In genomic region chr14:122465931-122466490, GRCm38 (mm10) we compare ENCODE assay signal across 13 mouse cellular contexts. TPM values are rescaled to one million over a fixed set of nuclear protein-coding genes. Genes with fewer than 3 reads are reported as not detected.
DNase-seq lines count a peak whose midpoint lies in the region; ATAC-seq and TF ChIP-seq lines count a peak whose summit lies in the region.
"Had no signal": no experiment of that assay in that cellular context is flagged by ENCODE, and none has a peak within 500 bp of the region (broad histone marks: within the 10 kb centered on the region; RNA-seq: fewer than 3 reads in every experiment).

No protein-coding gene starts in this region.

- peak; percentile 4 for DNase-seq in embryo, embryonic 10 days (ENCODE audit: low spot score)
- DNase-seq in embryo, embryonic 11 days, result no peak
- DNase-seq in forebrain, embryonic 11.5 days (ENCODE audit: low spot score), result peak; percentile 63
- no peak for DNase-seq in lung, postnatal 0 days (ENCODE audit: low spot score)
- DNase-seq in ovary, postnatal 36 days (ENCODE audit: low spot score), result no peak
- no peak for DNase-seq in urinary bladder, postnatal 14 days (ENCODE audit: low spot score)
- DNase-seq: layer of hippocampus, postnatal 36 days had no signal

- no peak for TF ChIP-seq EP300 in ES-Bruce4 (IDR thresholded peaks at IDR 0.05; ENCODE audit: insufficient read depth, low read depth, low read length)
- no peak for TF ChIP-seq EP300 in lung, postnatal 0 days (IDR thresholded peaks at IDR 0.05)

- H3K4me2 ChIP-seq in forebrain, embryonic 11.5 days (ENCODE audit: low read depth, low read length, severe bottlenecking), result peak overlapping the region; percentile 75
- H3K4me2 ChIP-seq in limb, embryonic 13.5 days (replicated peaks), result peak overlapping the region; percentile 91
- no peak overlapping the region for H3K4me2 ChIP-seq in lung, postnatal 0 days (replicated peaks; ENCODE audit: low read depth, low read length)

- 23% methylated on average over 13 of the region's 13 CpGs for WGBS in forebrain, embryonic 11.5 days
- 25% methylated on average over 13 of the region's 13 CpGs for WGBS in limb, embryonic 13.5 days
- 22% methylated on average over 13 of the region's 13 CpGs for WGBS in lung, postnatal 0 days

- no peak for ATAC-seq in forebrain, embryonic 11.5 days (replicated peaks; ENCODE audit: low FRiP score)
- no peak for ATAC-seq in limb, embryonic 13.5 days (ENCODE audit: low FRiP score, low read depth)
- ATAC-seq in lung, postnatal 0 days, result no peak

- no peaks in the 10 kb centered on the region for H3K9me3 ChIP-seq in ES-Bruce4 (replicated peaks; ENCODE audit: control insufficient read depth, insufficient read depth, low read length, poor library complexity, severe bottlenecking)
- H3K9me3 ChIP-seq in forebrain, embryonic 11.5 days (ENCODE audit: control insufficient read depth, low read length), result no peaks in the 10 kb centered on the region
- H3K9me3 ChIP-seq in limb, embryonic 13.5 days, result no peaks in the 10 kb centered on the region
- no peaks in the 10 kb centered on the region for H3K9me3 ChIP-seq in lung, postnatal 0 days (ENCODE audit: low read length)
- H3K9me3 ChIP-seq: embryonic facial prominence, embryonic 13.5 days; lung, embryonic 15.5 days had no signal

- peaks cover 2% of the 10 kb centered on the region for H3K4me1 ChIP-seq in ES-Bruce4 (ENCODE audit: control insufficient read depth, insufficient read depth, low read length)
- peaks cover 13% of the 10 kb centered on the region; the same call in 1 of the 2 replicates for H3K4me1 ChIP-seq in forebrain, embryonic 11.5 days (replicated peaks; ENCODE audit: control insufficient read depth, insufficient read depth, low read length)
- H3K4me1 ChIP-seq in limb, embryonic 13.5 days, result peaks cover 39% of the 10 kb centered on the region
- H3K4me1 ChIP-seq in lung, postnatal 0 days (ENCODE audit: insufficient read depth, low read depth, low read length), result 0 out of 2 replicates have a peak, but pooled peaks cover 7% of the 10 kb centered on the region

- H3K27ac ChIP-seq in ES-Bruce4 (ENCODE audit: insufficient read depth, low read length), result no peak overlapping the region
- H3K27ac ChIP-seq in forebrain, embryonic 11.5 days (ENCODE audit: low read depth, low read length), result peak overlapping the region; percentile 99
- no peak overlapping the region for H3K27ac ChIP-seq in limb, embryonic 13.5 days
- no peak overlapping the region for H3K27ac ChIP-seq in lung, postnatal 0 days (ENCODE audit: low read length)
- H3K27ac ChIP-seq: embryonic facial prominence, embryonic 13.5 days; lung, embryonic 15.5 days had no signal

- H3K9ac ChIP-seq in ES-Bruce4 (ENCODE audit: low read depth, poor library complexity, severe bottlenecking), result peak overlapping the region; percentile 95; the same call in 1 of the 2 replicates
- peak overlapping the region; percentile 57 for H3K9ac ChIP-seq in forebrain, embryonic 11.5 days (ENCODE audit: low read length)
- H3K9ac ChIP-seq in limb, embryonic 13.5 days, result no peak overlapping the region
- no peak overlapping the region for H3K9ac ChIP-seq in lung, postnatal 0 days (replicated peaks; ENCODE audit: low read depth)
- H3K9ac ChIP-seq: embryonic facial prominence, embryonic 13.5 days; lung, embryonic 15.5 days had no signal

- peaks cover 5% of the 10 kb centered on the region for H3K27me3 ChIP-seq in ES-Bruce4 (ENCODE audit: control insufficient read depth, insufficient read depth, low read length, poor library complexity, severe bottlenecking)
- peaks cover 18% of the 10 kb centered on the region for H3K27me3 ChIP-seq in forebrain, embryonic 11.5 days (ENCODE audit: control insufficient read depth, insufficient read depth, low read length)
- peaks cover 93% of the 10 kb centered on the region for H3K27me3 ChIP-seq in limb, embryonic 13.5 days
- H3K27me3 ChIP-seq in lung, postnatal 0 days (replicated peaks; ENCODE audit: insufficient read depth, low read length), result peaks cover 95% of the 10 kb centered on the region

- H3K36me3 ChIP-seq in ES-Bruce4 (ENCODE audit: control insufficient read depth, insufficient read depth, low read length, poor library complexity, severe bottlenecking), result no peaks in the 10 kb centered on the region
- H3K36me3 ChIP-seq in forebrain, embryonic 11.5 days (ENCODE audit: control insufficient read depth, insufficient read depth, low read length), result no peaks in the 10 kb centered on the region
- no peaks in the 10 kb centered on the region for H3K36me3 ChIP-seq in limb, embryonic 13.5 days
- H3K36me3 ChIP-seq in lung, postnatal 0 days (ENCODE audit: insufficient read depth, low read length), result no peaks in the 10 kb centered on the region
- H3K36me3 ChIP-seq: embryonic facial prominence, embryonic 13.5 days; lung, embryonic 15.5 days had no signal

- H3K4me3 ChIP-seq in ES-Bruce4 (ENCODE audit: low read depth, low read length), result peak overlapping the region; percentile 85
- H3K4me3 ChIP-seq in forebrain, embryonic 11.5 days (ENCODE audit: low read depth, low read length), result peak overlapping the region; percentile 80
- peak overlapping the region; percentile 62 for H3K4me3 ChIP-seq in limb, embryonic 13.5 days
- no peak overlapping the region for H3K4me3 ChIP-seq in lung, postnatal 0 days (ENCODE audit: low read depth, low read length)

- TF ChIP-seq CTCF in ES-Bruce4 (IDR thresholded peaks at IDR 0.05; ENCODE audit: low read depth, low read length), result no peak
- no peak for TF ChIP-seq CTCF in lung, postnatal 0 days (IDR thresholded peaks at IDR 0.05)

- no peak for TF ChIP-seq POLR2A in ES-Bruce4 (IDR thresholded peaks at IDR 0.05; ENCODE audit: insufficient read depth, low read length)

RNA-seq across cellular contexts. Expression of gene Zic5, which starts 0.5 kb away (rescaled TPM):
- 24.8 and 26.6 TPM in 2 replicates for polyA plus RNA-seq in ES-Bruce4 (2011; ENCODE audit: insufficient read depth, insufficient read length, low read depth, missing spikeins)
- polyA plus RNA-seq in forebrain, embryonic 11.5 days (2014; fragmentation: Nextera tagmentation; extraction: Ambion mirVana), result 28.6 and 30.0 TPM in 2 replicates
- 2.3 and 2.6 TPM in 2 replicates for polyA plus RNA-seq in limb, embryonic 13.5 days (2015; fragmentation: Nextera tagmentation; extraction: Ambion mirVana)
- not detected in 2 replicates for polyA plus RNA-seq in lung, postnatal 0 days (2015; fragmentation: Nextera tagmentation; extraction: Ambion mirVana)
- polyA plus RNA-seq: lung, embryonic 15.5 days had no signal

RNA-seq across cellular contexts. Expression of gene Zic2, which starts 9.2 kb away (rescaled TPM):
- 25.2 and 27.0 TPM in 2 replicates for polyA plus RNA-seq in ES-Bruce4 (2011; ENCODE audit: insufficient read depth, insufficient read length, low read depth, missing spikeins)
- polyA plus RNA-seq in forebrain, embryonic 11.5 days (2014; fragmentation: Nextera tagmentation; extraction: Ambion mirVana), result 10.3 and 11.4 TPM in 2 replicates
- polyA plus RNA-seq in limb, embryonic 13.5 days (2015; fragmentation: Nextera tagmentation; extraction: Ambion mirVana), result 2.8 and 3.2 TPM in 2 replicates
- 0.05 TPM in 1 of 2 replicates, not detected in the other for polyA plus RNA-seq in lung, postnatal 0 days (2015; fragmentation: Nextera tagmentation; extraction: Ambion mirVana)
- polyA plus RNA-seq: lung, embryonic 15.5 days had no signal

RNA-seq across cellular contexts. Expression of gene Gm5089, which starts 15.1 kb away (rescaled TPM):
- polyA plus RNA-seq in ES-Bruce4 (2011; ENCODE audit: insufficient read depth, insufficient read length, low read depth, missing spikeins), result 0.33 and 0.40 TPM in 2 replicates
- 1.7 and 2.4 TPM in 2 replicates for polyA plus RNA-seq in forebrain, embryonic 11.5 days (2014; fragmentation: Nextera tagmentation; extraction: Ambion mirVana)
- 0.18 and 0.37 TPM in 2 replicates for polyA plus RNA-seq in limb, embryonic 13.5 days (2015; fragmentation: Nextera tagmentation; extraction: Ambion mirVana)
- polyA plus RNA-seq in lung, postnatal 0 days (2015; fragmentation: Nextera tagmentation; extraction: Ambion mirVana), result not detected in 2 replicates
- polyA plus RNA-seq: C2C12; lung, embryonic 15.5 days; testis, adult 2 months had no signal

RNA-seq across cellular contexts. Expression of gene Gm10837, which starts 24.4 kb away (rescaled TPM):
- not detected in 2 replicates for polyA plus RNA-seq in ES-Bruce4 (2011; ENCODE audit: insufficient read depth, insufficient read length, low read depth, missing spikeins)
- polyA plus RNA-seq in forebrain, embryonic 11.5 days (2014; fragmentation: Nextera tagmentation; extraction: Ambion mirVana), result 0.29 and 0.48 TPM in 2 replicates
- polyA plus RNA-seq in limb, embryonic 13.5 days (2015; fragmentation: Nextera tagmentation; extraction: Ambion mirVana), result not detected in 2 replicates
- polyA plus RNA-seq in lung, postnatal 0 days (2015; fragmentation: Nextera tagmentation; extraction: Ambion mirVana), result not detected in 2 replicates
- polyA plus RNA-seq: C2C12; embryonic facial prominence, embryonic 13.5 days; lung, embryonic 15.5 days; testis, adult 2 months had no signal

Comparison
In these comparisons a context has a peak if more than half of its experiments do, and no peak if none do; other contexts are left out.
1. DNase-seq: peak in embryo, embryonic 10 days (single experiment) and forebrain, embryonic 11.5 days (single experiment); none in embryo, embryonic 11 days (single experiment), lung, postnatal 0 days (single experiment), ovary, postnatal 36 days (single experiment) and urinary bladder, postnatal 14 days (single experiment).
2. H3K9ac ChIP-seq: peak in ES-Bruce4 (single experiment) and forebrain, embryonic 11.5 days (single experiment); none in limb, embryonic 13.5 days (single experiment) and lung, postnatal 0 days (single experiment).